ENCODE assay signal across 14 mouse cellular contexts in genomic region chr5:126714672-126715071, GRCm38 (mm10).
A peak's percentile ranks its signal among the peaks of the same experiment; 100 is the strongest.
DNase-seq lines count a peak whose midpoint lies in the region.
"Had no signal": no experiment of that assay in that cellular context is flagged by ENCODE, and none has a peak within 500 bp of the region (broad histone marks: within the 10 kb centered on the region; RNA-seq: fewer than 3 reads in every experiment).

No protein-coding gene starts in this region.

- peak; percentile 38 for DNase-seq in layer of hippocampus, adult 9-11 months
- no peak for DNase-seq in layer of hippocampus, adult 11-12 months (ENCODE audit: low spot score)
- DNase-seq in right cerebral cortex, adult 18-20 months, result peak; percentile 21
- no peak for DNase-seq in right cerebral cortex, postnatal 4 days
- peak; percentile 43 for DNase-seq in telencephalon, adult 2 months (ENCODE audit: low read depth, low spot score)
- no peak for DNase-seq in urinary bladder, postnatal 36 days (ENCODE audit: low spot score in 2 of 2)
- DNase-seq: adrenal gland, adult 2 months; adrenal gland, postnatal 10 days; adrenal gland, postnatal 25 days; cerebellum, adult 11-12 months; cerebellum, adult 2 months; cerebellum, adult 9-10 months; cerebellum, postnatal 10 days; cerebellum, postnatal 25 days had no signal

Comparison
In these comparisons a context has a peak if more than half of its experiments do, and no peak if none do; other contexts are left out.
1. DNase-seq: peak in layer of hippocampus, adult 9-11 months (single experiment), right cerebral cortex, adult 18-20 months (single experiment) and telencephalon, adult 2 months (single experiment); none in layer of hippocampus, adult 11-12 months (single experiment), right cerebral cortex, postnatal 4 days (single experiment) and urinary bladder, postnatal 36 days (0 of 2).